Mouse (Mus musculus): Measurements from ENCODE around the gene Abr. TPM values are rescaled to one million over a fixed set of nuclear protein-coding genes. Genes with fewer than 3 reads are reported as not detected.

The Abr gene
- total and polyA plus RNA-seq, 3 experiments = 3.8 to 8.8 TPM; not detected in 1

- TF ChIP-seq TCF12 (IDR thresholded peaks at IDR 0.05; ENCODE audit: low read depth, low read length) (no peak), MAZ (IDR thresholded peaks at IDR 0.05; ENCODE audit: low read depth, low read length) (no peak), POLR2AphosphoS2 (IDR thresholded peaks at IDR 0.05; ENCODE audit: low read length) (no peak), EP300 (IDR thresholded peaks at IDR 0.05; ENCODE audit: low read depth in 1 of 2, low read length in 2 of 2) (no peak), NRF1 (IDR thresholded peaks at IDR 0.05; ENCODE audit: insufficient read depth, low read depth, low read length, poor library complexity, severe bottlenecking) (no peak), CHD2 (IDR thresholded peaks at IDR 0.05; ENCODE audit: low read length) (no peak), MAX (IDR thresholded peaks at IDR 0.05; ENCODE audit: low read length) (no peak), NELFE (IDR thresholded peaks at IDR 0.05; ENCODE audit: low read depth, low read length) (no peak)
- H3K27ac ChIP-seq (ENCODE audit: control insufficient read depth, low read depth, low read length) = no peak overlapping the region
- H3K36me3 ChIP-seq (ENCODE audit: control insufficient read depth in 1 of 2, insufficient read depth in 2 of 2, low read length in 2 of 2) = no peaks in the 10 kb centered on the region
- no peaks in the 10 kb centered on the region for H3K4me1 ChIP-seq (ENCODE audit: control insufficient read depth in 1 of 2, insufficient read depth in 2 of 2, low read length in 2 of 2)
- no peaks in the 10 kb centered on the region for H3K9me3 ChIP-seq (replicated peaks; ENCODE audit: insufficient read depth, low read length)
- H3K9ac ChIP-seq (ENCODE audit: control insufficient read depth, low read depth, low read length, poor library complexity, severe bottlenecking) = no peak overlapping the region
- no peaks in the 10 kb centered on the region for H3K79me2 ChIP-seq (ENCODE audit: control insufficient read depth, insufficient read depth, low read length, poor library complexity)
- no peak overlapping the region for H3K4me3 ChIP-seq (ENCODE audit: control insufficient read depth in 1 of 2, insufficient read depth in 1 of 2, low read depth in 2 of 2, low read length in 2 of 2)
- peaks cover 27 to 29% of the 10 kb centered on the region in 2 experiments for H3K27me3 ChIP-seq (ENCODE audit: control insufficient read depth in 1 of 2, insufficient read depth in 2 of 2, low read length in 2 of 2)
- DNase-seq (ENCODE audit: low read depth, low spot score) = no peak
Observed at GRCm38 (mm10) chr11:76548153-76548721, 73.9 kb downstream of the Abr start.

- no peak overlapping the region for H3K9ac ChIP-seq (ENCODE audit: control insufficient read depth, low read depth, low read length, poor library complexity, severe bottlenecking)
- peaks cover 29 to 30% of the 10 kb centered on the region in 2 experiments for H3K27me3 ChIP-seq (ENCODE audit: control insufficient read depth in 1 of 2, insufficient read depth in 2 of 2, low read length in 2 of 2)
- no peaks in the 10 kb centered on the region for H3K4me1 ChIP-seq (ENCODE audit: control insufficient read depth in 1 of 2, insufficient read depth in 2 of 2, low read length in 2 of 2)
- no peaks in the 10 kb centered on the region for H3K79me2 ChIP-seq (ENCODE audit: control insufficient read depth, insufficient read depth, low read length, poor library complexity)
- no peak for DNase-seq (ENCODE audit: low read depth, low spot score)
- H3K4me3 ChIP-seq (ENCODE audit: control insufficient read depth in 1 of 2, insufficient read depth in 1 of 2, low read depth in 2 of 2, low read length in 2 of 2) = no peak overlapping the region
- no peak overlapping the region for H3K27ac ChIP-seq (ENCODE audit: control insufficient read depth, low read depth, low read length)
- TF ChIP-seq TBP (IDR thresholded peaks at IDR 0.05; ENCODE audit: low read depth, low read length) (no peak), TCF12 (IDR thresholded peaks at IDR 0.05; ENCODE audit: low read depth, low read length) (no peak), ZNF384 (IDR thresholded peaks at IDR 0.05; ENCODE audit: low read depth, low read length) (no peak), TAL1 (IDR thresholded peaks at IDR 0.05; ENCODE audit: low read length) (no peak), NELFE (IDR thresholded peaks at IDR 0.05; ENCODE audit: low read depth, low read length) (no peak), ELF1 (IDR thresholded peaks at IDR 0.05; ENCODE audit: low read depth, low read length) (no peak), ZMIZ1 (IDR thresholded peaks at IDR 0.05; ENCODE audit: low read depth, low read length) (no peak), KAT2A (conservative IDR thresholded peaks at IDR 0.05; ENCODE audit: low read depth, low read length) (no peak)
- no peaks in the 10 kb centered on the region for H3K9me3 ChIP-seq (replicated peaks; ENCODE audit: insufficient read depth, low read length)
- H3K36me3 ChIP-seq (ENCODE audit: control insufficient read depth in 1 of 2, insufficient read depth in 2 of 2, low read length in 2 of 2) = no peaks in the 10 kb centered on the region
Observed at GRCm38 (mm10) chr11:76547420-76547819, 74.7 kb downstream of the Abr start.

GRCm38 (mm10) chr11:76546431-76546830 is 75.7 kb downstream of the Abr start:
- Histone ChIP-seq H3K36me3 (ENCODE audit: control insufficient read depth in 1 of 2, insufficient read depth in 2 of 2, low read length in 2 of 2) (no peaks in the 10 kb centered on the region), H3K4me3 (ENCODE audit: control insufficient read depth in 1 of 2, insufficient read depth in 1 of 2, low read depth in 2 of 2, low read length in 2 of 2) (no peak overlapping the region), H3K9ac (ENCODE audit: control insufficient read depth, low read depth, low read length, poor library complexity, severe bottlenecking) (no peak overlapping the region), H3K79me2 (ENCODE audit: control insufficient read depth, insufficient read depth, low read length, poor library complexity) (no peaks in the 10 kb centered on the region), H3K9me3 (replicated peaks; ENCODE audit: insufficient read depth, low read length) (no peaks in the 10 kb centered on the region), H3K4me1 (ENCODE audit: control insufficient read depth in 1 of 2, insufficient read depth in 2 of 2, low read length in 2 of 2) (no peaks in the 10 kb centered on the region), H3K27ac (ENCODE audit: control insufficient read depth, low read depth, low read length) (no peak overlapping the region), H3K27me3 (ENCODE audit: control insufficient read depth in 1 of 2, insufficient read depth in 2 of 2, low read length in 2 of 2) (peaks cover 29 to 34% of the 10 kb centered on the region in 2 experiments)
- no peak for DNase-seq (ENCODE audit: low read depth, low spot score)
- TF ChIP-seq POLR2AphosphoS2 (IDR thresholded peaks at IDR 0.05; ENCODE audit: low read length) (no peak), ELF1 (IDR thresholded peaks at IDR 0.05; ENCODE audit: low read depth, low read length) (no peak), TBP (IDR thresholded peaks at IDR 0.05; ENCODE audit: low read depth, low read length) (no peak), ETS1 (IDR thresholded peaks at IDR 0.05; ENCODE audit: low read depth, low read length) (no peak), ZNF384 (IDR thresholded peaks at IDR 0.05; ENCODE audit: low read depth, low read length) (no peak), MYC (IDR thresholded peaks at IDR 0.05; ENCODE audit: low read depth, low read length) (no peak), UBTF (IDR thresholded peaks at IDR 0.05; ENCODE audit: borderline replicate concordance, insufficient read depth, low read depth, low read length) (no peak), EP300 (IDR thresholded peaks at IDR 0.05; ENCODE audit: low read depth in 1 of 2, low read length in 2 of 2) (no peak), E2F4 (IDR thresholded peaks at IDR 0.05; ENCODE audit: borderline replicate concordance, low read depth, low read length) (no peak), CTCF (IDR thresholded peaks at IDR 0.05 in 2 of 3, conservative IDR thresholded peaks at IDR 0.05 in 1 of 3; ENCODE audit: control insufficient read depth in 1 of 3, insufficient read depth in 1 of 3, low read depth in 2 of 3, low read length in 3 of 3, poor library complexity in 1 of 3, severe bottlenecking in 1 of 3) (no peak), ZMIZ1 (IDR thresholded peaks at IDR 0.05; ENCODE audit: low read depth, low read length) (no peak), JUND (IDR thresholded peaks at IDR 0.05; ENCODE audit: low read depth, low read length) (no peak), ZC3H11A (IDR thresholded peaks at IDR 0.05; ENCODE audit: low read depth, low read length) (no peak), SMC3 (IDR thresholded peaks at IDR 0.05; ENCODE audit: low read depth, low read length) (no peak), TAL1 (IDR thresholded peaks at IDR 0.05; ENCODE audit: low read length) (no peak), CHD1 (IDR thresholded peaks at IDR 0.05; ENCODE audit: low read depth, low read length) (no peak), KAT2A (conservative IDR thresholded peaks at IDR 0.05; ENCODE audit: low read depth, low read length) (no peak), NRF1 (IDR thresholded peaks at IDR 0.05; ENCODE audit: insufficient read depth, low read depth, low read length, poor library complexity, severe bottlenecking) (no peak), ZKSCAN1 (IDR thresholded peaks at IDR 0.05; ENCODE audit: low read depth, low read length) (no peak)

Data from MEL (cell line).